14 mouse cellular contexts compared by ENCODE assay signal in genomic region chr10:89826896-89827295, GRCm38 (mm10). TPM values are rescaled to one million over a fixed set of nuclear protein-coding genes. Genes with fewer than 3 reads are reported as not detected.
A peak's percentile ranks its signal among the peaks of the same experiment; 100 is the strongest.
DNase-seq lines count a peak whose midpoint lies in the region; ATAC-seq lines count a peak whose summit lies in the region.
"Had no signal": no experiment of that assay in that cellular context is flagged by ENCODE, and none has a peak within 500 bp of the region (broad histone marks: within the 10 kb centered on the region; RNA-seq: fewer than 3 reads in every experiment).

No protein-coding gene starts in this region.

- H3K27me3 ChIP-seq in forebrain, embryonic 14.5 days (replicated peaks; ENCODE audit: control insufficient read depth, insufficient read depth, low read length): no peaks in the 10 kb centered on the region
- H3K27me3 ChIP-seq: liver, embryonic 15.5 days had no signal

- H3K36me3 ChIP-seq in forebrain, embryonic 14.5 days (ENCODE audit: control insufficient read depth, insufficient read depth, low read length): no peaks in the 10 kb centered on the region
- H3K36me3 ChIP-seq: liver, embryonic 15.5 days; midbrain, embryonic 10.5 days had no signal

- H3K4me1 ChIP-seq in forebrain, embryonic 14.5 days (ENCODE audit: control insufficient read depth, insufficient read depth, low read length): no peaks in the 10 kb centered on the region
- H3K4me1 ChIP-seq: liver, embryonic 15.5 days had no signal

- DNase-seq in frontal cortex, postnatal 36 days (ENCODE audit: low spot score in 2 of 2): peak; percentile 14 to 26
- DNase-seq in frontal cortex, postnatal 10 days (ENCODE audit: low spot score in 2 of 2): no peak
- DNase-seq in cerebellum, adult 11-12 months: peak; percentile 90
- DNase-seq in forebrain, embryonic 14.5 days (ENCODE audit: low spot score): peak; percentile 69
- peak; percentile 48 to 69 for DNase-seq in layer of hippocampus, postnatal 36 days
- DNase-seq in T-cell, adult 2 months (ENCODE audit: low spot score): no peak
- DNase-seq in urinary bladder, adult 18-20 months (ENCODE audit: low spot score in 2 of 2): no peak
- no peak for DNase-seq in lung, postnatal 14 days
- DNase-seq: heart, adult 18-20 months; kidney, adult 8-10 months had no signal

- peak; percentile 85 for ATAC-seq in forebrain, embryonic 14.5 days

- no peak overlapping the region for H3K27ac ChIP-seq in forebrain, embryonic 14.5 days (ENCODE audit: low read depth, low read length)
- H3K27ac ChIP-seq: liver, embryonic 15.5 days; midbrain, embryonic 10.5 days had no signal

- no peak overlapping the region for H3K4me3 ChIP-seq in forebrain, embryonic 14.5 days (ENCODE audit: low read depth, low read length)
- H3K4me3 ChIP-seq: liver, embryonic 15.5 days; midbrain, embryonic 10.5 days had no signal

- WGBS in forebrain, embryonic 14.5 days: 62% methylated on average over 3 of the region's 3 CpGs

- H3K4me2 ChIP-seq in forebrain, embryonic 14.5 days (ENCODE audit: low read length): no peak overlapping the region
- H3K4me2 ChIP-seq: liver, embryonic 15.5 days had no signal

- no peak overlapping the region for H3K9ac ChIP-seq in forebrain, embryonic 14.5 days (ENCODE audit: low read length)
- H3K9ac ChIP-seq: liver, embryonic 15.5 days had no signal

- no peaks in the 10 kb centered on the region for H3K9me3 ChIP-seq in forebrain, embryonic 14.5 days (replicated peaks; ENCODE audit: control insufficient read depth, low read length)
- H3K9me3 ChIP-seq: liver, embryonic 15.5 days; midbrain, embryonic 10.5 days had no signal

RNA-seq across cellular contexts. Expression of gene Anks1b, which starts 46.4 kb away (rescaled TPM):
- 36.0 and 48.3 TPM in 2 replicates for polyA plus RNA-seq in forebrain, embryonic 14.5 days (2014; fragmentation: Nextera tagmentation; extraction: Ambion mirVana)
- 100 to 1,000 TPM; 492 to 532 TPM for total RNA-seq in layer of hippocampus, postnatal 36 days (2021)
- total RNA-seq: common myeloid progenitor, adult 5-6 weeks; hematopoietic stem cell, adult 5-6 weeks had no signal

Comparison
In these comparisons a context has a peak if more than half of its experiments do, and no peak if none do; other contexts are left out.
1. DNase-seq: peak in frontal cortex, postnatal 36 days (2 of 2), cerebellum, adult 11-12 months (single experiment), forebrain, embryonic 14.5 days (single experiment) and layer of hippocampus, postnatal 36 days (2 of 2); none in frontal cortex, postnatal 10 days (0 of 2), T-cell, adult 2 months (single experiment), urinary bladder, adult 18-20 months (0 of 2) and lung, postnatal 14 days (single experiment).